Mouse (Mus musculus) right cerebral cortex, postnatal 25 days (tissue): ENCODE measurements around the gene Ift20.
"Not testable (repeated sequence)": the region's sequence is repeated elsewhere in the genome, so short reads cannot be mapped to it uniquely, and the experiment has no call there.

Experiments used
- DNase-seq: peaks from one replicate; pipeline ENCODE4 v3.0.0; 2022

Gene Ift20

DNA sequence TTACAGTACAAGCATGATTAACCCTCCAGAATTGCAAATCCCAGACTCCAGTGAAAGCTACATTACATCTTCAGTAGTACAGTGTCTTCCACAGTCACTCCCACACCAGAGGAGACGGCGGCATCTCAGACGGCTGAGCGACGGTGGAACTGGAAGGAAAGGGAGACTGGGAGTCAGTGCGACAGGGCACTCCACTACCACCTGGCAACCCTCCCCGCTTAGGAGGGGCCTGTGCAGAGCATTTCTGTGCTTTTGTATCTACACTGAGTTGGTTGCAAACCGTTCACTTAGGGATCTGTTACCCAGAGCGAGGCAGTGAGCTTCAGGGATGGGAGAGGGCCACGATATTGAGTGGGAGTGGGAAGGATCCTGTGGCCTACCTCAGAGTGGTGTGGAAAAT is 32.7 kb downstream of the Ift20 start:
- DNase-seq = no peak

DNA sequence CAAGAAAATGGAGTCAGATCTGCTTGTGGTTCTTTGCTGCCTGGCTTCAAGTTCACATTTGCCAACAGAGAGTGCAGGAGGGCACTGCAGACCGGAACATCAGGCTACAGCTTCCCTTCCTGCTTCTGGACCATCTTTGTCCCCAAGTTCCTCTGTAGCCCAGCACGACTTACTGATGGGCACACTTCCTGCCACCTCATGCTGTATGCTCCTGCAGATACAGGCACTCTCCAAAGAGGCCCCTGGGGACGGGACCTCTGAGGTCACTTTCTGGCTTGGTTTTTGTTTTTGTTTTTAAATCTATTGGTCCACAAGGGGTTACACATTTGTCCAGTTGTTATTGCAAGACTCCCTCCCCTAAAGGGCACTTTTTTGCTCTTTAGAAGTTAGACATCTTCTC is 33.6 kb downstream of the Ift20 start:
- no peak for DNase-seq

GRCm38 (mm10) chr11:78571441-78571840 is 35.3 kb downstream of the Ift20 start:
- DNase-seq = peak; percentile 38

DNA sequence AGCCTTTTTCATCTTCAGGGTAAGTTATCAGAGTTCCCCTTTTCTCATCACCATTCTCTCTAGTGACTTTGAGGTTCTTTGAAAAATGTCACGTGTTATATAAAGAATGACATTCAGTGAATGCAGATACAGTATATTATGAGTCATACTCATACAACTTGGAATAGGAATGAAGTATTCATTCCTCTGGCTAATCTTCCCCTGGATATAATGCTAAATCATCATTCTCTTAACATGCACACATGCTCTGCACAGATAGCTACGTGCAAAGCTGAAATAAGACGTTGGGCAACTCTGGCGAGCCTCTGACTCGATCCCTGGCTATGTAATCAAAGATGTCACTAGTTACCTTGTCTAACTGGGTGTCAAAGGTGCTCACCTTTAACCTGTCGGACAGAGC is 35.7 kb downstream of the Ift20 start:
- DNase-seq = no peak

- not testable (repeated sequence) for DNase-seq
Observed at GRCm38 (mm10) chr11:78574031-78574430, 37.9 kb downstream of the Ift20 start.

DNA sequence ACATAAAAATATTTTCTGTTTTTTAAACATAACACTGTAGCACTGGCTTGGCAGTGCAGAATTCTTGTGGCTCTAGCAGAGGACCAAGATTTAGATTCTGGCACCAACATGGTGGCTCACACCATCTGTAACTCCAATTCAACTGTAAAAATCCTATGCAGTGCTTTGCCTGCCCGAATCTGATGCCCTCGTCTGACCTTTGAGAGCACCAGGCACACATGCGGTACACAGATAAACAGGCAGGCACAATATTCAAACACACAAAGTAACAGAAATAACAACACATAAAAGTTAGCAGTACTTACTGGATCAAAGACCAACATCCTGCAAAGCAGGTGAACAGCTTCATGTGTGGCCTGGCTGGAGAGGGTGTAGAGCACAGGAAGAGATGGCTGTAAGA is 38.4 kb downstream of the Ift20 start:
- DNase-seq = no peak

- DNase-seq = no peak
Observed at GRCm38 (mm10) chr11:78574975-78575374, 38.8 kb downstream of the Ift20 start.

- no peak for DNase-seq
Observed at GRCm38 (mm10) chr11:78582848-78583247, 46.7 kb downstream of the Ift20 start.

DNA sequence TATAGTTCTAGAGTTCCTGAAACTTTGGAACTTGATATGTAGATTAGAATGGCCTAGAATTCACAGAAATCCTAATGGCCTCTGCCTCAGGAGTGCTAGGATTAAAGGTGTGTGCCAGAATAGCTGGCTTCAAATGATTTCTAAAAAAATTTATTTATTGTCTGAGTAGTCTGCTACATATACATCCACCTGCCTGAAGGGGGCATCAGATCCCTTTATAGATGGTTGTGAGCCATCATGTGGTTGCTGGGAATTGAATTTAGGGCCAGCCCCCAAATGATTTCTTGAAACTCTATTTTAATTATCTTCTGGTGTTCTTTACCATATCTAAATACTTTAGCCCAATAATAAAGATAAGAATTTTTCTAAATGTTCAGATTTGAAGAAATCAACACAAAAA is 49.9 kb downstream of the Ift20 start:
- DNase-seq = no peak

DNA sequence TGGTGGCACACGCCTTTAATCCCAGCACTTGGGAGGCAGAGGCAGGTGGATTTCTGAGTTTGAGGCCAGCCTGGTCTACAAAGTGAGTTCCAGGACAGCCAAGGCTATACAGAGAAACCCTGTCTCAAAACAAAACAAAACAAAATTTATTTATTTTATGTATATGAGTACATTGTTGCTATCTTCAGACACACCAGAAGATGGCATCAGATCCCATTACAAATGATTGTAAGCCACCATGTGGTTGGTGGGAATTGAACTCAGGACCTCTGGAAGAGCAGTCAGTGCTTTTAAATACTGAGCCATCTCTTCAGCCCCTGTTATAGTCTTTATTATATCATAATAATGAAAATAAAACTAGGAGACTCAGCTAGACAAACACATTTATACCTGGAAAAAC is 51.5 kb downstream of the Ift20 start:
- DNase-seq = not testable (repeated sequence)
